In the genomic region with DNA sequence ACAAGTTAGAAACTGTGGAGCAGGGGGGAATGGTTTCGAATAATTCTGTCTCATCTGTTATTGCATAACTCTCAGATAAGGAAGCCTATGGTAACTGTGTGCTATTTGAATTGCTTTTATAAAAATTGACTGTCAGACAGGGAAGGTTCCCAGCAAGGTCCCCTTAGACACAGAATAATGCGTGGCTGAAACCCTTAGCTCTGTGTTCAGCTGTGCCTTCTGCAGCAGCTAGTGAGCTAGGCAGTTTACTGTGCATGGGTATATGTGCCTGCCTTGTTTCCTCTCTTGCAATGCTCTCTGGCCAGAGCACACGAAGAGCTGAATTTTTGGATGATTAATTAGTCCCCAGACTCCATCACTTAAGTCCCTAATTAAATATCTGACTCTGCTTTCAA, we compare ENCODE assay signal across 8 mouse cellular contexts. TPM values are rescaled to one million over a fixed set of nuclear protein-coding genes. Genes with fewer than 3 reads are reported as not detected.
DNase-seq lines count a peak whose midpoint lies in the region; ATAC-seq and TF ChIP-seq lines count a peak whose summit lies in the region.

No protein-coding gene starts in this region.

- H3K27me3 ChIP-seq in heart, embryonic 15.5 days: no peaks in the 10 kb centered on the region

- H3K36me3 ChIP-seq in heart, embryonic 15.5 days: no peaks in the 10 kb centered on the region

- intact Hi-C loops in gastrocnemius, adult 2 months (cut with DNase I): loop anchor here (5.0 kb wide), 2 partner anchors 36 to 66 kb away; no protein-coding TSS in a partner anchor

- H3K9ac ChIP-seq in heart, embryonic 15.5 days: no peak overlapping the region

- H3K4me3 ChIP-seq in gastrocnemius, adult 2 months: peak overlapping the region; percentile 79
- H3K4me3 ChIP-seq in brown adipose tissue, adult 24 weeks (ENCODE audit: insufficient read depth, low read depth, low read length): peak overlapping the region; percentile 42
- peak overlapping the region; percentile 46 for H3K4me3 ChIP-seq in heart, embryonic 15.5 days

- WGBS in heart, embryonic 15.5 days: 35% methylated on average over 3 of the region's 3 CpGs

- H3K27ac ChIP-seq in gastrocnemius, adult 2 months: peak overlapping the region; percentile 88
- no peak overlapping the region for H3K27ac ChIP-seq in brown adipose tissue, adult 24 weeks (replicated peaks; ENCODE audit: low read depth, low read length)
- H3K27ac ChIP-seq in heart, embryonic 15.5 days: peak overlapping the region; percentile 70

- ATAC-seq in heart, embryonic 15.5 days (replicated peaks; ENCODE audit: insufficient number of reproducible peaks, insufficient read depth, low FRiP score, low read depth): no peak

- H3K4me1 ChIP-seq in brown adipose tissue, adult 24 weeks (ENCODE audit: control insufficient read depth, insufficient read depth, insufficient read length, low read length): peaks cover 2% of the 10 kb centered on the region; the same call in 1 of the 2 replicates
- H3K4me1 ChIP-seq in heart, embryonic 15.5 days (replicated peaks): peaks cover 26% of the 10 kb centered on the region

- no peak for TF ChIP-seq CTCF in gastrocnemius, adult 2 months (IDR thresholded peaks at IDR 0.05)

- H3K4me2 ChIP-seq in heart, embryonic 15.5 days: peak overlapping the region; percentile 56

- DNase-seq in gastrocnemius, adult 2 months: peak; percentile 28
- no peak for DNase-seq in gastrocnemius, postnatal 10 days
- peak; percentile 9 for DNase-seq in lung, postnatal 36 days
- DNase-seq in B cell, adult 2 months: no peak
- no peak for DNase-seq in adipocyte (ENCODE audit: low spot score)
- DNase-seq in layer of hippocampus, postnatal 10 days (ENCODE audit: low spot score in 2 of 2): no peak

- no peaks in the 10 kb centered on the region for H3K9me3 ChIP-seq in heart, embryonic 15.5 days (replicated peaks)

RNA-seq across cellular contexts. Expression of gene Pde7b, which starts 1.4 kb away (rescaled TPM):
- 10 to 100 TPM; 32.5 to 41.0 TPM for total RNA-seq in gastrocnemius, adult 2 months (2021)
- total RNA-seq in gastrocnemius, postnatal 10 days (2021): 10 to 100 TPM; 45.3 to 46.6 TPM
- polyA plus RNA-seq in brown adipose tissue, adult 24 weeks (2012; ENCODE audit: insufficient read depth, insufficient read length, missing spikeins): 6.1 and 9.5 TPM in 2 replicates
- 5.4 and 6.7 TPM in 2 replicates for polyA plus RNA-seq in heart, embryonic 15.5 days (2015; fragmentation: Nextera tagmentation; extraction: Ambion mirVana)
- 10 to 100 TPM; 12.1 TPM for total RNA-seq in layer of hippocampus, postnatal 10 days (2021)

Comparison
In these comparisons a context has a peak if more than half of its experiments do, and no peak if none do; other contexts are left out.
1. DNase-seq: peak in gastrocnemius, adult 2 months (single experiment) and lung, postnatal 36 days (single experiment); none in gastrocnemius, postnatal 10 days (single experiment), B cell, adult 2 months (0 of 2), adipocyte (single experiment) and layer of hippocampus, postnatal 10 days (0 of 2).
2. Peak in every context shown above with its lines, with median percentiles within 50 percentile points of each other: H3K4me3 ChIP-seq.